Mouse (Mus musculus) liver, adult 2 months (tissue): ENCODE measurements at regions not wholly inside any gene's neighbourhood (a gene's known extent, or its start where the extent isn't known, plus 50 kb on each side); places are given as distances from the start of the nearest gene placed in this dataset.

Experiments
- DNase-seq: peaks from one replicate; pipeline ENCODE4 v3.0.0-alpha.2; 2011; ENCODE audit warnings: low read depth, low spot score; ENCODE audit errors: extremely low read depth
- H3K27ac ChIP-seq: fragments of 200-500 bp; replicated peaks from 2 replicates; pipeline ENCODE4 v1.5.1; 2012; ENCODE audit warnings: low read depth, mild to moderate bottlenecking, control low read depth, inconsistent platforms, low read length; ENCODE audit not compliant: insufficient read depth
- H3K27me3 ChIP-seq: fragments of 200-500 bp; 2 replicates; pipeline ENCODE4 v1.6.1; 2012; ENCODE audit warnings: mild to moderate bottlenecking, moderate library complexity, low read length, inconsistent platforms; ENCODE audit not compliant: control insufficient read depth, insufficient read depth
- H3K36me3 ChIP-seq: fragments of 200-500 bp; 2 replicates; pipeline ENCODE4 v1.6.1; 2012; ENCODE audit warnings: low read length, inconsistent platforms; ENCODE audit not compliant: control insufficient read depth, insufficient read depth
- H3K4me1 ChIP-seq: fragments of 200-500 bp; 2 replicates; pipeline ENCODE4 v1.6.1; 2011; ENCODE audit warnings: low read length; ENCODE audit not compliant: control insufficient read depth, insufficient read depth
- H3K4me3 ChIP-seq: fragments of 200-500 bp; 2 replicates; pipeline ENCODE4 v1.5.1; 2011; ENCODE audit warnings: low read depth, mild to moderate bottlenecking, control low read depth, low read length, moderate library complexity; ENCODE audit not compliant: insufficient read depth
- H3K79me2 ChIP-seq: fragments of 200-500 bp; 2 replicates; pipeline ENCODE4 v1.6.1; 2012; ENCODE audit warnings: inconsistent platforms, mild to moderate bottlenecking, low read length, moderate library complexity; ENCODE audit not compliant: control insufficient read depth, insufficient read depth
- H3K9ac ChIP-seq: fragments of 200-500 bp; 2 replicates; pipeline ENCODE4 v1.6.1; 2012; ENCODE audit warnings: low read depth, mild to moderate bottlenecking, control low read depth, inconsistent platforms, low read length
- CTCF ChIP-seq: fragments of 200-500 bp; IDR thresholded peaks from 2 replicates; pipeline ENCODE4 v1.5.1; 2011; ENCODE audit warnings: low read depth, low read length, control low read depth
- POLR2A ChIP-seq: fragments of 200-500 bp; IDR thresholded peaks from 2 replicates; pipeline ENCODE4 v1.6.1; 2011; ENCODE audit warnings: low read length, control low read depth; ENCODE audit not compliant: insufficient read depth; ENCODE audit errors: extremely low read depth
- WGBS: fragments of 180-500 bp; shearing (Covaris S2); methylation state at CpG from one replicate; pipeline ENCODE4 v1.1.7; 2018; 5-methylcytosine and 5-hydroxymethylcytosine counted together

GRCm38 (mm10) chr1:142909907-142910306, 730.6 kb upstream of the B3galt2 start:
- Histone ChIP-seq H3K4me3 (no peak overlapping the region), H3K27me3 (no peaks in the 10 kb centered on the region), H3K9ac (no peak overlapping the region), H3K79me2 (no peaks in the 10 kb centered on the region), H3K27ac (no peak overlapping the region), H3K4me1 (no peaks in the 10 kb centered on the region), H3K36me3 (no peaks in the 10 kb centered on the region)
- WGBS = 90% methylated on average over 4 of the region's 4 CpGs
- no peak for DNase-seq
- TF ChIP-seq POLR2A (no peak), CTCF (no peak)

DNA sequence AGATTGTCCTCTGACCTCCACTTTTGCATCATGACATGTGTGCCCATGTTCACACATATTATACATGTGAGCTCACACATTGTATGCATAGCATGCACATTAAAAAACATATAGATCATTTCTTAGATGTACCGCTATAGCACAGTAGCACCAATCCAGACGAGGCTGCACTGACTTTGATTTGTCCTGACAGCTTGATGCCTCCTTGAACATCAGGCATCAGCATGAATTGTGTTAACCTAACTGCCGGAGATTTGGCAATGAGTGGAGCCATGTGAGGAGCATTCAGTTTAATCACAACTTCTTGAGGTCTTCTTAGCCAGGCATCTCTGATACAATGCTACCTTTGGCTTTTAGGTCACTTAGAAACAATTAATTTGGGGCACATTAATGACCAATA, 683.8 kb upstream of the B3galt2 start:
- H3K4me3 ChIP-seq = no peak overlapping the region
- no peaks in the 10 kb centered on the region for H3K79me2 ChIP-seq
- no peak overlapping the region for H3K27ac ChIP-seq
- no peaks in the 10 kb centered on the region for H3K4me1 ChIP-seq
- WGBS = 80% methylated on average over 3 of the region's 3 CpGs
- TF ChIP-seq POLR2A (no peak), CTCF (no peak)
- DNase-seq = no peak
- no peaks in the 10 kb centered on the region for H3K27me3 ChIP-seq
- H3K36me3 ChIP-seq = no peaks in the 10 kb centered on the region
- H3K9ac ChIP-seq = no peak overlapping the region

- no peaks in the 10 kb centered on the region for H3K36me3 ChIP-seq
- no peak overlapping the region for H3K4me3 ChIP-seq
- no peak for TF ChIP-seq CTCF
- TF ChIP-seq POLR2A = no peak
- no peak for DNase-seq
- H3K79me2 ChIP-seq = no peaks in the 10 kb centered on the region
- H3K4me1 ChIP-seq = no peaks in the 10 kb centered on the region
- no peak overlapping the region for H3K9ac ChIP-seq
- H3K27ac ChIP-seq = no peak overlapping the region
- no peaks in the 10 kb centered on the region for H3K27me3 ChIP-seq
These were observed 669.0 kb upstream of the B3galt2 start for GRCm38 (mm10) chr1:142971475-142971874.

GRCm38 (mm10) chr1:142973387-142973786, 667.1 kb upstream of the B3galt2 start:
- Histone ChIP-seq H3K9ac (no peak overlapping the region), H3K27ac (no peak overlapping the region), H3K27me3 (no peaks in the 10 kb centered on the region), H3K4me1 (no peaks in the 10 kb centered on the region), H3K4me3 (no peak overlapping the region), H3K79me2 (no peaks in the 10 kb centered on the region), H3K36me3 (no peaks in the 10 kb centered on the region)
- no peak for TF ChIP-seq CTCF
- no peak for TF ChIP-seq POLR2A
- 62% methylated on average over 2 of the region's 2 CpGs for WGBS
- no peak for DNase-seq

- Histone ChIP-seq H3K9ac (no peak overlapping the region), H3K27ac (no peak overlapping the region), H3K36me3 (no peaks in the 10 kb centered on the region), H3K27me3 (no peaks in the 10 kb centered on the region), H3K4me3 (no peak overlapping the region), H3K4me1 (no peaks in the 10 kb centered on the region), H3K79me2 (no peaks in the 10 kb centered on the region)
- no peak for DNase-seq
- TF ChIP-seq CTCF (no peak), POLR2A (no peak)
- 76% methylated on average over 5 of the region's 5 CpGs for WGBS
These were observed 657.5 kb upstream of the B3galt2 start for GRCm38 (mm10) chr1:142982994-142983393.

DNA sequence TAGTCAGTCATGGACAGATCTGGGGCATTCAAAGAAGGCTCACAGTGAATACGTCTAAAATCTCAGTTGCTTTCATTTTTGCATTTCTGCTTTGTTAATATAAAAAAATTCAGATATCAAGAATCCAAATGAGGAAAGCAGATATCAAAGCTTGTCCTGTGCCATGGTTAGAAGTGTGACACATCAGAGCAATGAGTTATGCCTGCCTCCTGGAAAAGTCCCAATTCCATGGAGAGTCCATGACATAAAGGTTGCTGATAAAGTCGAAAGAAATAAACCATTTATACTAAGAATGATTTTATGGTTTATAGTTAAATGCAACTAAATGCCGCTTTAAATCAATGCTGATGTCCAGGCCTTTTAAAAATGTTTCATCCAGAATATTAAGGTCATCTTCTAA, 656.8 kb upstream of the B3galt2 start:
- Histone ChIP-seq H3K36me3 (no peaks in the 10 kb centered on the region), H3K27ac (no peak overlapping the region), H3K4me3 (no peak overlapping the region), H3K27me3 (no peaks in the 10 kb centered on the region), H3K79me2 (no peaks in the 10 kb centered on the region), H3K9ac (no peak overlapping the region), H3K4me1 (no peaks in the 10 kb centered on the region)
- TF ChIP-seq POLR2A = no peak
- no peak for TF ChIP-seq CTCF
- no peak for DNase-seq
- 78% methylated on average over 3 of the region's 3 CpGs for WGBS
